Mouse (Mus musculus) gastrocnemius, postnatal 25 days (tissue): ENCODE data around the gene Gm28047. TPM values are rescaled to one million over a fixed set of nuclear protein-coding genes. Genes with fewer than 3 reads are reported as not detected.
A peak's percentile ranks its signal among the peaks of the same experiment; 100 is the strongest.

Source experiments
- DNase-seq: peaks from one replicate; pipeline ENCODE4 v3.0.0; 2022
- total RNA-seq, 2 experiments: library from RNA; stranded (reverse); gene quantifications; 1 replicate in 1 of 2; 2 replicates in 1 of 2; pipeline ENCODE4 v1.2.3; 2021

The Gm28047 gene
- total RNA-seq, 2 experiments from 2014 or later = 1.0 TPM; not detected in 1

GRCm38 (mm10) chr15:102515791-102516190 is 109.1 kb downstream of the Gm28047 start:
- DNase-seq = no peak

- no peak for DNase-seq
Measured at GRCm38 (mm10) chr15:102515261-102515660, 109.6 kb downstream of the Gm28047 start.

DNA sequence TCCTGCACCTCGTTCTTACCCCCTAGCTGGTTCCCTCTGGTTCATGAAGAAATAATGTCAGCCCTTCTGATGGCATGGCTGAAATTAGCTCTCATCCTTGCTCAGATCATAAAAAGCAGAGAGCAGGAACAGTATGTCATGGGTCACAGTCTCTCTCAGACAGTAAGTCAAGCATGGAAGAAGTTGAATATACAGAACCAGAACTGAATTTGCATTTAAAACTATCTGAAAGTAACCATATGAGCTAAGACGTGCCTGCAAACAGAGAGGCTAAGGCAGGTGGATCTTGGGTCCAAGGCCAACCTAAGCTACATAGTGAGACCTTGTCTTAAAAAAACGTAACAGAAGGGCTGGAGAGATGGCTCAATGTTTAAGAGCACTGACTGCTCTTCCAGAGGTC is 111.9 kb downstream of the Gm28047 start:
- no peak for DNase-seq

DNA sequence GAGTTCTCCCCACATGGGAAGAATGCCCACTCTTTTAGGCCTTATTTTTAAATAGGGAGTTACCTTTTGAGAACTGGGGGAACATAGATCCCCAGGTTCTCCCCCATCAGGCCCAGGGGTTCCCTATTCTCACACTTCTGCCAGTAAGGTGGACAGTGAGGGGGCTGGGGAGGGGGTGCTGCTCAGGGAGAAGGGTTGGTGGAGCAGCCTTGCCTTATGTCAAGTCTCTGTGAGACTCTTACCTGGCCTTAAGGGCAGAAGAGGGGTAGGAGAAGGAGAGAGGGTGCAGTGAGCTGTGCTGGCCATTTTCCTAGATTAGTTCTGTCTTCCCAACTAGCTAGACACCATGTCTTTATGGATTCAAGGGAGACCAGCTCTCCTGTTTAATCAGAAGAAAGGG is 112.4 kb downstream of the Gm28047 start:
- no peak for DNase-seq

DNA sequence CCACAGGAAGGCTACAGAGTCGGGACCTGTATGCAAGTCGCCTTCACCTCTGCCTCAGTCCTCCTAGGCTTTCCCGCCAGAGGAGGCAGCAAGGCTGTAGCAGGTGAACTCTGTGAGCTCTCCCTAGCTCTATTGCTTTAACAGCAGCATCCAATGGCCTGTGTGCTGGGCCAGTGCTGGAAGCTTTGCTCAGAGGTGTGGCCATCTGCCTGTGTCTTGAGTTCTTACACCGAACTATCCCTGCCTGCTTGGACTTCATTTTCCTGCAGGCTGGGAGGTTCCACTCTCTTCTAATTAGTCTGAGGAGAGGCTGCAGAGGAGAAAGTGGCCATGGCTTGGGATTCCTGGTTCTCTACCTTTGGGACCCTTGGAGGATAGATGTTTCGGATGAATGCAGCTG is 112.9 kb downstream of the Gm28047 start:
- DNase-seq = no peak

- no peak for DNase-seq
Measured at GRCm38 (mm10) chr15:102511285-102511833, 113.5 kb downstream of the Gm28047 start.

DNA sequence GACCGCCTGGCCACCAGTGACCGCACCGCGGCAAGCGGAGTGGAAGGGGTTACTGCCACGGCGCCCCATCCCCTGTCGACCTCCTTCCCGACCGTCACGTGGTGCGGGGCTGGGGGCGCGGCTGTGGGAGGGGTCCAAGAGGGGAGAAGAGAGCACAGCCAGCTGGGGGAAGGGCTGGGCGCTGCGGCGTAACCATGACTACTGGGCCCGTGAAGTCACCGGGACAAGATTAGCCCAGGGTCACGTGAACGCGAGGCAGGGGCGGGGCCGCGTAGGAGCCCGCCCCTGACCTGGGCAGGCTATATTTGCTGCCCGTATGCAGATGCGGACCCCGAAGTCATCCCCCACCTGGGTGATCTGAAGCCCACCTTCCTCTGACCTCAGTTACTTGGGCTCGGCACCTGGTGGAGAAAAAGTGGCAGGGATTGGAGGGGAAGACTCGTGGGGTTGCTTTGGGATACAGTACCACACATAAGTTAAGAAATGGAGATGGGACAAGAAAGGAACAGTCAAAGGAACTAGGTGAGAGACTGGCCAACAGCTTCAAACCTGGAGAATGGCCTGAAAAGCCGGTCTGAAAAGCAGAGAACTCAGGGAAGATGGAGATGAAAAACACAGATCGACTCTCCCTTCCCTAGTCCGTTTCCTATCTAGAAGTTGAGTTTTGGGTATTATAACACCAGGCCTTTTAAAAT is 114.1 kb downstream of the Gm28047 start:
- peak; percentile 77 for DNase-seq

DNA sequence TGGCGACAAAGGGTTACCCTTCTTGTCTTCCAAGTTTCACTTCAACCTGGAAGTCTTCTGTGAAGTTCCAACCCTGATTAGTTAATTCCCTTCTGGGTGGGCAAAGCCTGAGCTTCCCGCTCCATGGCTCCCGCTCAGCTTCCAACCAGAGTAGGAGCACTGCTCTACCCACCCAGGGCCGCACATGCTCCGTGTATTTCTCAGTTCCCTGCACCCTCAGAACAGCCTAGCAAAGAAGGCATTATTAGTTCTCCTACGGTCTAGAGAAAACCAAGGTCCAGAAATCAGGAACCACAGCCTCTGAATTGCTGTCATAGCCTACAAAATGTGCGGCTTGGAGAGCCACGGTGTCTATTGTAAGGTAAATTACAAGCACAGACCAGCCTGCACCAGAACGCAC is 114.8 kb downstream of the Gm28047 start:
- no peak for DNase-seq

GRCm38 (mm10) chr15:102508336-102508735 is 116.5 kb downstream of the Gm28047 start:
- no peak for DNase-seq

DNA sequence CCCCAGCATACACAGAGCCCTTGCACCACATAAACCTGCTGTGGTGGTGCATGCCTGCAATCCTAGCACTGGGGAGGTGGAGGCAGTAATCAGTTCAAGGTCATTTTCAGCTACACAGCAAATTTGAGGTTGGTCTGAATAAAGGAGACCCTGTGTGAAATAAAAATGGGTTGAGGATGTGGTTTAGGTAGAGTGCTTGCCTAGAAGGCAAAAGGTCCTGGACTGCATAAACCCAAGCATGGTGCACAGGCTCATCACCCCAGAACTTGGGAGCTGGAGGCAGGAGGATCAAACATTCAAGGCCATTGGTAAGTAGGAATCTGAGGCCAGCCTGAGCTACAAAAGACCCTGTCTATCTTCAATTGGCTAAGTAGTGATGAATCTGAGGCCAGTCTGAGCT is 117.3 kb downstream of the Gm28047 start:
- DNase-seq = no peak

- DNase-seq = no peak
Measured at GRCm38 (mm10) chr15:102506864-102507263, 118.0 kb downstream of the Gm28047 start.

DNA sequence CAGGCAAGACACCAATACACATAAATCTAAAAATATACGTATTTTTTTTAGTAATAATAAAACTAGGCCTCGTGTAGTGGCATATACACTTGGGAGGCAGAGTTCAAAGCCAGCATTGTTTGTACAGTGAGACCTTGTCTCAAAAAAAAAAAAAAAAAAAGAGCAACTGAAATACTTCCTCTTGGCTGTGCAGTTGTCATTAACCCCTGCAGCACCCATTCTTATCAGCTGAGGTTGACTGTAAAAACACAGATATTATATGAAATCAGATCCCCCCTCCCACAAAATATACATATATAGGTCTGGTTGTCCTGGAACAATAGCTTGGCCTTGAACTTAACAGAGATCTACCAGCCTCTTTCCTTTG is 118.4 kb downstream of the Gm28047 start:
- no peak for DNase-seq

- no peak for DNase-seq
Measured at GRCm38 (mm10) chr15:102505770-102506463, 119.0 kb downstream of the Gm28047 start.

- DNase-seq = no peak
Measured at GRCm38 (mm10) chr15:102505073-102505769, 119.6 kb downstream of the Gm28047 start.

DNA sequence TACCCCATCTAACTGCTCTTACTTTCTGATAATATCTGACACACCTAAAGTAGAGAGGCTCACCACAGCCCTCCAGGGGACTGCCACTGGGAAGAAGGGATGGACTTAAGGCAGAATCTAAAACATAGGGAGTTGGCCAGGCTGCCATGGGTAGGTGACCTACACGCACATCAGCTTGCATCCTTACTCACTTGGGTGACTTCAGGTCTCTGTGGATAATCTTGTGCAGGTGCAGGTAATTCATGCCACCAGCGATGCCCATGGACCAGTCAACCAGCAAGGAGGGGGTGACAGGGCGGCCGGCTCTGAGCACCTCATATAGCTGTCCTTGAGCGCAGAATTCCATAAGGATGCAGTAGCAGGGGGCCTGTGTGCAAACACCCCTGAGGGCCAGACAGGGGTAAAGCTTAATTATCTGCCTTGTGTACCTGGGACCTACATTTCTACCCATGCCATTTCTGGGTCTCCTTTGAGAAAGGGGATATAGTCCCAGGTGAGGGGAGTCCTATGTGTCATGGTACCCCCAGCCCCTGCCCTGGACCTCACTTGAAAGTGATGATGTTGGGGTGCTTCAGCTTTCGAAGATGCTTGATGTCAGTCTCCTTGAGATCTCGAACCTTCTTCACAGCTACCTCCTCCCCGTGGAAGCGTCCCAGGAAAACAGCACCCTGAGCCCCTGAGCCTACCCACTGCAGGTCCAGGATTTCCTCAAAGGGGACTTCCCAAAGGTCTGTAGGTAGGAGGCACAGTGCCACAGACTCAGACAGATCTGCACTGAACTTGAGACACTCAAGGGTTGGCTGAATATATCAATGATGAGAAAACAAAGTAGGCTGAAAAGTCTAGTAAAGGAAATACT is 120.7 kb downstream of the Gm28047 start:
- DNase-seq = no peak

- no peak for DNase-seq
Measured at GRCm38 (mm10) chr15:102503447-102503846, 121.4 kb downstream of the Gm28047 start, which contains the start of gene Gm10337. Gm10337 (plus strand) TSS chr15:102503722.

DNA sequence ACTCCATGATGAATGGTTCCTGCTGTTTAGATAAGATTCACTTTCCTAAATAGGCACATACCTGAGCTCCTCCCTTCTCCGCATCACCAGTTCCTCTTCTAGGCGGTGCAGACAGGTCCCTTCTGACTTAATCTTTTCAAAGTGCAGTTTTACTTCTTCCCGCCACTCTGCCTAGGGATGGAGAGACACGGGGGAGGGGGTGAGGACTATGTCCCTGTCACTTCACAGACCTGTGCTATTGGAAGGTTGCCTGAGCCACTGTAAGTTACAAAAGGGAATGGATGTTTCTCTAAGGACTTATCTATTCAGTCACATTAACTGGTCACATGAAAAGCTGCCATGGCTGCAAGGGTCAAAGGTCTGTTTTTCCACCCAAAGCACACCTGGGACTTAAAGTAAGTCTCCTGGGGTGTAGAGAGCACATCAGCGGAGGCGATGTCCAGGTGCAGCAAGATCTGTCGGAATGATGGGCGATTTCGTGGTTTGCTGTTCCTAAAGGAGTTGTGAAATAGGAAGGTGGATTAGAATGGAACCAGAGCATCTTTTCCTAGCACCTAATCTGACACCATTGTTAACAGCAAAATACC is 122.5 kb downstream of the Gm28047 start:
- DNase-seq = no peak

GRCm38 (mm10) chr15:102501084-102501814 is 123.6 kb downstream of the Gm28047 start:
- DNase-seq = no peak

GRCm38 (mm10) chr15:102500479-102500878 is 124.4 kb downstream of the Gm28047 start:
- no peak for DNase-seq

GRCm38 (mm10) chr15:102499851-102500250 is 125.0 kb downstream of the Gm28047 start:
- no peak for DNase-seq

DNA sequence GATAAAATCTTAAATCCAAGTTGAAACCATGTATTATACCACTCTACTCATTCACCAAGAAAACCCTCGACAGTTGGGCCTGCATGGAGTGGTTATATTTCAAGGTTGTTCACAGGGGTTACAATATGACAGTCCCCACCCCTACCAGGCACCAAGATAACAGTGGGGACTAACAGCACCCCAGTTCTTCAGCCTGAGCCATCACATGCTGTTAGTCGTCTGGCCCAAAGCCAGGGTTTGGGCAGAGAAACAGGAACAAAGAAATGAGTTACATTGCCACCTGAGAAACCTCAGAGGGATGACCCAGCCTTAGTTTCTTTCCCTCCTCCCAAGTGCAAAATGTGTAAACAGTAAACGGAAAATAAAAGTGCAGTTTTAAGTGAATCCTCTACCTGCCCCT is 125.5 kb downstream of the Gm28047 start:
- no peak for DNase-seq
